Mouse (Mus musculus) heart, adult 2 months (tissue): ENCODE results near the gene Zg16. TPM values are rescaled to one million over a fixed set of nuclear protein-coding genes. Genes with fewer than 3 reads are reported as not detected.

Source experiments
- DNase-seq, 2 experiments: peaks; one replicate each; pipeline ENCODE4 v3.0.0; 2021
- H3K27ac ChIP-seq: fragments of 200-600 bp; 2 replicates; pipeline ENCODE4 v1.8.1; 2022
- H3K27me3 ChIP-seq: fragments of 200-500 bp; 2 replicates; pipeline ENCODE4 v1.6.1; 2012; ENCODE audit warnings: mild to moderate bottlenecking, low read length, inconsistent platforms, mixed read lengths; ENCODE audit not compliant: control insufficient read depth, insufficient read depth
- H3K36me3 ChIP-seq: fragments of 200-500 bp; 2 replicates; pipeline ENCODE4 v1.6.1; 2012; ENCODE audit warnings: low read length, inconsistent platforms; ENCODE audit not compliant: control insufficient read depth, insufficient read depth
- H3K4me1 ChIP-seq: fragments of 200-500 bp; 2 replicates; pipeline ENCODE4 v1.6.1; 2011; ENCODE audit warnings: low read length; ENCODE audit not compliant: control insufficient read depth, insufficient read depth
- H3K4me3 ChIP-seq: fragments of 200-600 bp; 2 replicates; pipeline ENCODE4 v1.8.1; 2022
- H3K79me2 ChIP-seq: fragments of 200-500 bp; replicated peaks from 2 replicates; pipeline ENCODE4 v1.6.1; 2012; ENCODE audit warnings: mild to moderate bottlenecking, inconsistent platforms, low read length, moderate library complexity, mixed read lengths; ENCODE audit not compliant: control insufficient read depth, insufficient read depth
- H3K9ac ChIP-seq: fragments of 200-500 bp; 2 replicates; pipeline ENCODE4 v1.6.1; 2012; ENCODE audit warnings: low read depth, mild to moderate bottlenecking, control low read depth, inconsistent platforms, low read length, mixed read lengths
- CTCF ChIP-seq: fragments of 200-600 bp; IDR thresholded peaks from 2 replicates; pipeline ENCODE4 v1.8.1; 2022; ENCODE audit warnings: antibody characterized with exemption, mild to moderate bottlenecking, moderate library complexity
- EP300 ChIP-seq: fragments of 200-500 bp; IDR thresholded peaks from 2 replicates; pipeline ENCODE4 v1.6.1; 2011; ENCODE audit warnings: low read depth, low read length, control low read depth; ENCODE audit not compliant: insufficient read depth
- POLR2A ChIP-seq: fragments of 200-500 bp; IDR thresholded peaks from 2 replicates; pipeline ENCODE4 v1.6.1; 2011; ENCODE audit warnings: mild to moderate bottlenecking, low read depth, low read length, control low read depth; ENCODE audit not compliant: insufficient read depth
- WGBS: fragments of 180-500 bp; shearing (Covaris S2); methylation state at CpG from one replicate; pipeline ENCODE4 v1.1.7; 2018; 5-methylcytosine and 5-hydroxymethylcytosine counted together
- intact Hi-C: fragments of 180-260 bp; cut with DNase I; formaldehyde crosslinking; loops from one replicate; pipeline ENCODE4 v1.15.1; 2025
- polyA plus RNA-seq: library from polyadenylated mRNA; depleted of rRNA; stranded (reverse); fragments of >200 nt; gene quantifications from 2 replicates; pipeline ENCODE4 v1.2.3, GENCODE M21; 2012
- total RNA-seq, 2 experiments: library from RNA; stranded (reverse); gene quantifications; 2 replicates each; pipeline ENCODE4 v1.2.3; 2021

Gene Zg16
- total and polyA plus RNA-seq, 3 experiments: not detected

- DNase-seq: no peak
- H3K27me3 ChIP-seq: no peaks in the 10 kb centered on the region
- no peaks in the 10 kb centered on the region for H3K79me2 ChIP-seq
- no peak overlapping the region for H3K27ac ChIP-seq
- H3K36me3 ChIP-seq: no peaks in the 10 kb centered on the region
- TF ChIP-seq CTCF (no peak), EP300 (no peak), POLR2A (no peak)
- intact Hi-C loops: no loop called here
- no peak overlapping the region for H3K9ac ChIP-seq
- H3K4me1 ChIP-seq: no peaks in the 10 kb centered on the region
- H3K4me3 ChIP-seq: no peak overlapping the region
- WGBS: 36% methylated on average over 2 of the region's 2 CpGs
These were observed 4.1 kb downstream of the Zg16 start for GRCm38 (mm10) chr7:127082995-127083394.

- H3K27me3 ChIP-seq: no peaks in the 10 kb centered on the region
- no peak overlapping the region for H3K4me3 ChIP-seq
- H3K79me2 ChIP-seq: no peaks in the 10 kb centered on the region
- no peaks in the 10 kb centered on the region for H3K36me3 ChIP-seq
- TF ChIP-seq CTCF (no peak), EP300 (no peak), POLR2A (no peak)
- H3K27ac ChIP-seq: no peak overlapping the region
- no peak overlapping the region for H3K9ac ChIP-seq
- WGBS: 55% methylated on average over 8 of the region's 8 CpGs
- DNase-seq: no peak
- intact Hi-C loops: no loop called here
- no peaks in the 10 kb centered on the region for H3K4me1 ChIP-seq
These were observed 4.9 kb downstream of the Zg16 start for GRCm38 (mm10) chr7:127082271-127082670.

GRCm38 (mm10) chr7:127080045-127080444 is 7.1 kb downstream of the Zg16 start:
- DNase-seq: no peak
- H3K79me2 ChIP-seq: no peaks in the 10 kb centered on the region
- WGBS: 40% methylated on average over 3 of the region's 3 CpGs
- H3K9ac ChIP-seq: no peak overlapping the region
- H3K27ac ChIP-seq: no peak overlapping the region
- H3K4me1 ChIP-seq: no peaks in the 10 kb centered on the region
- no peaks in the 10 kb centered on the region for H3K36me3 ChIP-seq
- no peaks in the 10 kb centered on the region for H3K27me3 ChIP-seq
- TF ChIP-seq EP300: no peak
- no peak for TF ChIP-seq POLR2A
- TF ChIP-seq CTCF: no peak
- H3K4me3 ChIP-seq: no peak overlapping the region
- intact Hi-C loops: no loop called here

- Histone ChIP-seq H3K36me3 (no peaks in the 10 kb centered on the region), H3K27me3 (no peaks in the 10 kb centered on the region), H3K4me3 (no peak overlapping the region), H3K79me2 (no peaks in the 10 kb centered on the region), H3K27ac (no peak overlapping the region), H3K9ac (no peak overlapping the region), H3K4me1 (no peaks in the 10 kb centered on the region)
- DNase-seq: no peak
- TF ChIP-seq EP300 (no peak), POLR2A (no peak), CTCF (no peak)
- WGBS: 88% methylated on average over 3 of the region's 3 CpGs
- intact Hi-C loops: no loop called here
These were observed 9.4 kb downstream of the Zg16 start for GRCm38 (mm10) chr7:127077692-127078091.

GRCm38 (mm10) chr7:127076188-127076587 is 10.9 kb downstream of the Zg16 start:
- Histone ChIP-seq H3K36me3 (no peaks in the 10 kb centered on the region), H3K4me1 (no peaks in the 10 kb centered on the region), H3K27me3 (no peaks in the 10 kb centered on the region), H3K27ac (no peak overlapping the region), H3K79me2 (no peaks in the 10 kb centered on the region), H3K9ac (no peak overlapping the region), H3K4me3 (no peak overlapping the region)
- no peak for DNase-seq
- TF ChIP-seq POLR2A (no peak), EP300 (no peak), CTCF (no peak)
- WGBS: 78% methylated on average over 5 of the region's 5 CpGs
- intact Hi-C loops: no loop called here

GRCm38 (mm10) chr7:127073221-127073620 is 13.9 kb downstream of the Zg16 start:
- 65% methylated on average over 4 of the region's 4 CpGs for whole genome bisulfite sequencing
- H3K79me2 ChIP-seq: no peaks in the 10 kb centered on the region
- intact Hi-C loops: no loop called here
- no peak overlapping the region for H3K9ac ChIP-seq
- no peaks in the 10 kb centered on the region for H3K4me1 ChIP-seq
- no peaks in the 10 kb centered on the region for H3K27me3 ChIP-seq
- no peak overlapping the region for H3K4me3 ChIP-seq
- no peak for DNase-seq
- TF ChIP-seq EP300 (no peak), CTCF (no peak), POLR2A (no peak)
- H3K36me3 ChIP-seq: no peaks in the 10 kb centered on the region
- H3K27ac ChIP-seq: no peak overlapping the region
